Mouse (Mus musculus) intestine, postnatal 0 days (tissue): ENCODE results near the gene Abca3. TPM values are rescaled to one million over a fixed set of nuclear protein-coding genes. Genes with fewer than 3 reads are reported as not detected.
A peak's percentile ranks its signal among the peaks of the same experiment; 100 is the strongest.

Experiments used
- ATAC-seq: fragments of 200-750 bp; cut with Nextera tagmentation; 2 replicates; pipeline ENCODE4 v1.8.0; 2017; ENCODE audit warnings: mild to moderate bottlenecking, moderate TSS enrichment, moderate library complexity
- H3K27ac ChIP-seq: fragments of 300-500 bp; sonication (generic); 2 replicates; pipeline ENCODE4 v1.5.1; 2014; ENCODE audit warnings: mild to moderate bottlenecking, low read depth, low read length, moderate library complexity
- H3K27me3 ChIP-seq: fragments of 300-500 bp; sonication (generic); replicated peaks from 2 replicates; pipeline ENCODE4 v1.6.1; 2014; ENCODE audit warnings: low read length, mixed read lengths; ENCODE audit not compliant: control insufficient read depth, insufficient read depth
- H3K36me3 ChIP-seq: fragments of 300-500 bp; sonication (generic); 2 replicates; pipeline ENCODE4 v1.6.1; 2014; ENCODE audit warnings: mild to moderate bottlenecking, moderate library complexity; ENCODE audit not compliant: control insufficient read depth, insufficient read depth
- H3K4me1 ChIP-seq: fragments of 300-500 bp; sonication (generic); replicated peaks from 2 replicates; pipeline ENCODE4 v1.6.1; 2014; ENCODE audit warnings: antibody characterized with exemption, low read length, mixed read lengths; ENCODE audit not compliant: control insufficient read depth, insufficient read depth
- H3K4me2 ChIP-seq: fragments of 300-500 bp; sonication (generic); replicated peaks from 2 replicates; pipeline ENCODE4 v1.6.1; 2014; ENCODE audit warnings: low read depth, mild to moderate bottlenecking, moderate library complexity
- H3K4me3 ChIP-seq: fragments of 300-500 bp; sonication (generic); 2 replicates; pipeline ENCODE4 v1.5.1; 2014; ENCODE audit warnings: low read depth, low read length
- H3K9ac ChIP-seq: fragments of 300-500 bp; sonication (generic); 2 replicates; pipeline ENCODE4 v1.6.1; 2014; ENCODE audit warnings: mild to moderate bottlenecking, low read depth, low read length
- H3K9me3 ChIP-seq: fragments of 300-500 bp; sonication (generic); 2 replicates; pipeline ENCODE4 v1.6.1; 2016; ENCODE audit warnings: mixed run types; ENCODE audit not compliant: control insufficient read depth
- CTCF ChIP-seq: sonication (generic); IDR thresholded peaks from 2 replicates; pipeline ENCODE4 v1.5.1; 2016; ENCODE audit warnings: low read depth, mild to moderate bottlenecking, control low read depth, antibody characterized with exemption, moderate library complexity
- WGBS: fragments of 180-500 bp; shearing (Covaris S2); extraction: QIAGEN DNeasy Blood & Tissue Kit; methylation state at CpG from one replicate; pipeline ENCODE4 v1.1.7; 2014; 5-methylcytosine and 5-hydroxymethylcytosine counted together
- polyA plus RNA-seq: library from polyadenylated mRNA; unstranded; fragments of >200 nt; fragmentation: Nextera tagmentation; extraction: Ambion mirVana; gene quantifications from 2 replicates; pipeline ENCODE4 v1.2.1, GENCODE M21; 2015

Gene Abca3
- polyA plus RNA-seq, 1 experiment from 2014 or later = 11.3 TPM

GRCm38 (mm10) chr17:24425905-24426304 is 74.2 kb downstream of the Abca3 start:
- no peak for ATAC-seq
- 68% methylated on average over 7 of the region's 7 CpGs for WGBS
- H3K4me2 ChIP-seq = peak overlapping the region; percentile 77

GRCm38 (mm10) chr17:24426471-24427169 is 74.9 kb downstream of the Abca3 start, which contains the start of gene Eci1:
Gene Eci1, plus strand, starts transcription at chr17:24426641.
- Histone ChIP-seq H3K9me3 (no peaks in the 10 kb centered on the region), H3K27me3 (no peaks in the 10 kb centered on the region), H3K4me2 (peak within 1 kb of the TSS; percentile 77), H3K4me3 (peak within 1 kb of the TSS; percentile 66), H3K4me1 (no peaks in the 10 kb centered on the region), H3K27ac (peak within 1 kb of the TSS; percentile 93), H3K9ac (peak within 1 kb of the TSS; percentile 82), H3K36me3 (peaks cover 28% of the 10 kb centered on the region)
- no peak; the same call in 1 of the 2 replicates for TF ChIP-seq CTCF
- peak; percentile 95 for ATAC-seq
- WGBS = under 1% methylated on average over 48 of the region's 48 CpGs

More at GRCm38 (mm10) chr17:24425905-24426304, 74.2 kb downstream of the Abca3 start:
- Histone ChIP-seq H3K27me3 (no peaks in the 10 kb centered on the region), H3K27ac (peak overlapping the region; percentile 93), H3K9ac (no peak overlapping the region), H3K9me3 (no peaks in the 10 kb centered on the region), H3K4me3 (peak overlapping the region; percentile 66; the same call in 1 of the 2 replicates), H3K36me3 (peaks cover 35% of the 10 kb centered on the region), H3K4me1 (no peaks in the 10 kb centered on the region)
- TF ChIP-seq CTCF = no peak

- H3K4me2 ChIP-seq = peak overlapping the region; percentile 77
- H3K27me3 ChIP-seq = no peaks in the 10 kb centered on the region
- ATAC-seq = no peak
- peaks cover 25% of the 10 kb centered on the region for H3K36me3 ChIP-seq
- H3K9me3 ChIP-seq = no peaks in the 10 kb centered on the region
- TF ChIP-seq CTCF = no peak
- H3K9ac ChIP-seq = peak overlapping the region; percentile 82
- H3K4me3 ChIP-seq = peak overlapping the region; percentile 66
- WGBS = 1% methylated on average over 8 of the region's 8 CpGs
- H3K27ac ChIP-seq = peak overlapping the region; percentile 93
- H3K4me1 ChIP-seq = no peaks in the 10 kb centered on the region
Measured at GRCm38 (mm10) chr17:24427170-24427557, 75.4 kb downstream of the Abca3 start.

GRCm38 (mm10) chr17:24429201-24429983 is 77.6 kb downstream of the Abca3 start:
- no peaks in the 10 kb centered on the region for H3K9me3 ChIP-seq
- no peak for TF ChIP-seq CTCF
- ATAC-seq = no peak

GRCm38 (mm10) chr17:24437016-24437415 is 85.3 kb downstream of the Abca3 start:
- Histone ChIP-seq H3K27me3 (no peaks in the 10 kb centered on the region), H3K9me3 (no peaks in the 10 kb centered on the region), H3K4me1 (no peaks in the 10 kb centered on the region), H3K4me2 (no peak overlapping the region), H3K36me3 (peaks cover 74% of the 10 kb centered on the region), H3K27ac (no peak overlapping the region), H3K4me3 (no peak overlapping the region), H3K9ac (no peak overlapping the region)
- 73% methylated on average over 5 of the region's 5 CpGs for WGBS
- ATAC-seq = no peak
- peak; percentile 85 for TF ChIP-seq CTCF

More at GRCm38 (mm10) chr17:24429201-24429983, 77.6 kb downstream of the Abca3 start:
- peak overlapping the region; percentile 21; the same call in 1 of the 2 replicates for H3K27ac ChIP-seq
- H3K36me3 ChIP-seq = peaks cover 16% of the 10 kb centered on the region
- no peak overlapping the region for H3K4me3 ChIP-seq
- no peak overlapping the region for H3K9ac ChIP-seq
- H3K27me3 ChIP-seq = no peaks in the 10 kb centered on the region
- H3K4me1 ChIP-seq = no peaks in the 10 kb centered on the region
- WGBS = 67% methylated on average over 14 of the region's 14 CpGs
- H3K4me2 ChIP-seq = no peak overlapping the region

- H3K9me3 ChIP-seq = no peaks in the 10 kb centered on the region
- H3K36me3 ChIP-seq = peaks cover 77% of the 10 kb centered on the region
- no peak overlapping the region for H3K9ac ChIP-seq
- no peak overlapping the region for H3K4me3 ChIP-seq
- H3K4me2 ChIP-seq = no peak overlapping the region
- WGBS = 88% methylated on average over 8 of the region's 8 CpGs
- H3K4me1 ChIP-seq = no peaks in the 10 kb centered on the region
- no peak for ATAC-seq
- peak overlapping the region; percentile 21; the same call in 1 of the 2 replicates for H3K27ac ChIP-seq
- no peaks in the 10 kb centered on the region for H3K27me3 ChIP-seq
- no peak for TF ChIP-seq CTCF
Measured at GRCm38 (mm10) chr17:24440377-24440776, 88.6 kb downstream of the Abca3 start.
